Mouse (Mus musculus): ENCODE measurements at regions not wholly inside any gene's neighbourhood (a gene's known extent, or its start where the extent isn't known, plus 50 kb on each side); places are given as distances from the start of the nearest gene placed in this dataset.

- no peak for DNase-seq (ENCODE audit: low spot score in 2 of 2)
Observed at GRCm38 (mm10) chr14:46302601-46303000, 76.6 kb upstream of the Gm15217 start.

GRCm38 (mm10) chr14:46305267-46305666 is 73.9 kb upstream of the Gm15217 start:
- DNase-seq (ENCODE audit: low spot score in 2 of 2): no peak

- DNase-seq (ENCODE audit: low spot score in 2 of 2): no peak
Observed at GRCm38 (mm10) chr14:46313064-46313463, 66.2 kb upstream of the Gm15217 start.

GRCm38 (mm10) chr14:46316521-46316920 is 62.7 kb upstream of the Gm15217 start:
- no peak for DNase-seq (ENCODE audit: low spot score in 2 of 2)

GRCm38 (mm10) chr14:46317406-46318045 is 61.7 kb upstream of the Gm15217 start:
- no peak for DNase-seq (ENCODE audit: low spot score in 2 of 2)

GRCm38 (mm10) chr14:46328064-46328463 is 51.1 kb upstream of the Gm15217 start:
- DNase-seq (ENCODE audit: low spot score in 2 of 2): no peak

All from urinary bladder, postnatal 4 days (tissue).